Mouse (Mus musculus) kidney, adult 2 months (tissue): ENCODE data around the gene Tubd1. TPM values are rescaled to one million over a fixed set of nuclear protein-coding genes. Genes with fewer than 3 reads are reported as not detected.
A peak's percentile ranks its signal among the peaks of the same experiment; 100 is the strongest.

Experiments used
- DNase-seq: peaks from one replicate; pipeline ENCODE4 v3.0.0; 2021
- H3K27ac ChIP-seq: fragments of 200-500 bp; 2 replicates; pipeline ENCODE4 v1.5.1; 2012; ENCODE audit warnings: low read depth, low read length, control low read depth, inconsistent platforms; ENCODE audit not compliant: insufficient read depth
- H3K27me3 ChIP-seq: fragments of 200-500 bp; replicated peaks from 2 replicates; pipeline ENCODE4 v1.6.1; 2012; ENCODE audit warnings: mild to moderate bottlenecking, moderate library complexity, low read length, inconsistent platforms; ENCODE audit not compliant: control insufficient read depth, insufficient read depth
- H3K36me3 ChIP-seq: fragments of 200-500 bp; 2 replicates; pipeline ENCODE4 v1.6.1; 2012; ENCODE audit warnings: mild to moderate bottlenecking, moderate library complexity, low read length, inconsistent platforms; ENCODE audit not compliant: control insufficient read depth, insufficient read depth
- H3K4me1 ChIP-seq: fragments of 200-500 bp; 2 replicates; pipeline ENCODE4 v1.6.1; 2011; ENCODE audit warnings: low read length; ENCODE audit not compliant: control insufficient read depth, insufficient read depth
- H3K4me3 ChIP-seq: fragments of 200-500 bp; 2 replicates; pipeline ENCODE4 v1.5.1; 2011; ENCODE audit warnings: mild to moderate bottlenecking, low read depth, low read length, control low read depth; ENCODE audit not compliant: insufficient read depth
- CTCF ChIP-seq: fragments of 200-500 bp; conservative IDR thresholded peaks from 2 replicates; pipeline ENCODE4 v1.5.1; 2011; ENCODE audit warnings: low read depth, mild to moderate bottlenecking, control low read depth, low read length, moderate library complexity, mixed read lengths; ENCODE audit not compliant: insufficient read depth, insufficient read length
- POLR2A ChIP-seq: fragments of 200-500 bp; IDR thresholded peaks from one replicate; pipeline ENCODE4 v1.6.1; 2011; ENCODE audit warnings: low read depth, low read length, control low read depth
- WGBS: fragments of 180-500 bp; shearing (Covaris S2); methylation state at CpG from one replicate; pipeline ENCODE4 v1.1.7; 2018; 5-methylcytosine and 5-hydroxymethylcytosine counted together
- polyA plus RNA-seq: library from polyadenylated mRNA; depleted of rRNA; stranded (reverse); fragments of >200 nt; gene quantifications from 2 replicates; pipeline ENCODE4 v1.2.3, GENCODE M21; 2012

The Tubd1 gene
- polyA plus RNA-seq, 1 experiment = 2.8 TPM

DNA sequence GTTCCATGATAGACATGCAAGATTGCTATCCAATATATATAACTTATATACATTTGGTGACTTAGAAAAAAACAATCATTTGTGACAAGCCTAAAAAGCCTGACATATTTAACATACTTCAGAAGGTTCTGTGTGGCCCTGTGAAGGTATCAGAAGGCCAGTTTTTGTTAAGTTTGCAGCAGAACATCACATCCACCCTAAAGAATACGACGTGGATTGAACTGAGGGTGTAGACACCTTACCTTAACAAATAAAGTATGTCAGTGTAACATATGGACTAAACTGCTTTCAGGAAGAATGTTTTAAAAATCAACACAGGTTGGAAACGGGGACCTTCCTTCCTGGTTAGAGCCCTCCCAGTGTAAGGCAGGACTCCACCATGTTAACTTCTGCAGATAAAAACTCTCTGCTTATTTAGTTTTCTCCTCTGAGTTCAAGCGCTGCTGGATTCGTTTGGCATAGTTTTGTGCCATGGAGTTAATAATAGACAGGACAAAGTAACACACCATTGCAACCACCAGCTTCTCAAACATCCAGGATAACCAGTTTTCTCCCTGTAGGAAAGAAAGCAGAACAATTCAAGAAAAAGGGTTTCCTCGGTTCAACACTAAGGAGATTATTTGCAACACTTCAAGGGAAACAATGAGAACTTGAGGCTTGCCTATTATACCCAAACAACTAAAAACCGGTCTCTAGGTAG is 40.3 kb downstream of the Tubd1 start:
- H3K4me1 ChIP-seq = peaks cover 29% of the 10 kb centered on the region
- H3K36me3 ChIP-seq = no peaks in the 10 kb centered on the region
- peak overlapping the region; percentile 65 for H3K4me3 ChIP-seq
- peak overlapping the region; percentile 98 for H3K27ac ChIP-seq
- DNase-seq = peak; percentile 74
- H3K27me3 ChIP-seq = no peaks in the 10 kb centered on the region
- WGBS = 35% methylated on average over 7 of the region's 7 CpGs
- TF ChIP-seq POLR2A = no peak
- TF ChIP-seq CTCF = no peak

DNA sequence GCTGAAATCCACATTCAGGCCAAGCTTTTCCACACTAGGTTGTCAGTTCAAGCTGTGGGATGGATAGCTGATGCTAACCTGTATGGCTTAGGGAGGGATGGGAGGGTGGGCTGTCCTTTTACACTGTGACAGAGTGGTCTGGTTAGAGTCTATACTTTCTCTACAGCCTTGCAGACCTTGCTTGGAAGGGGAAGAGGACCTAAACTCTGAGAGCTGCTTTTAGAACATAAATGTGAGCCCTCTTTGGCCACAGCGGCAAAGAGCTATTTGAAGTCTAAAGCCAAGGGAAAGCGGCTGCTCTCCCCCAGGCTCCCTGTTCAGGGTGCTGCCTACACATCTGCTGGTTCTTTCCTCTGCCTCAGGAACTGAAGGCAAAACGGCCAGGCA is 40.8 kb downstream of the Tubd1 start:
- Histone ChIP-seq H3K27ac (peak overlapping the region; percentile 98), H3K4me3 (peak overlapping the region; percentile 65), H3K27me3 (no peaks in the 10 kb centered on the region), H3K36me3 (no peaks in the 10 kb centered on the region), H3K4me1 (peaks cover 25% of the 10 kb centered on the region)
- TF ChIP-seq POLR2A = no peak
- TF ChIP-seq CTCF = no peak
- WGBS = 10% methylated on average over 3 of the region's 3 CpGs
- DNase-seq = no peak

DNA sequence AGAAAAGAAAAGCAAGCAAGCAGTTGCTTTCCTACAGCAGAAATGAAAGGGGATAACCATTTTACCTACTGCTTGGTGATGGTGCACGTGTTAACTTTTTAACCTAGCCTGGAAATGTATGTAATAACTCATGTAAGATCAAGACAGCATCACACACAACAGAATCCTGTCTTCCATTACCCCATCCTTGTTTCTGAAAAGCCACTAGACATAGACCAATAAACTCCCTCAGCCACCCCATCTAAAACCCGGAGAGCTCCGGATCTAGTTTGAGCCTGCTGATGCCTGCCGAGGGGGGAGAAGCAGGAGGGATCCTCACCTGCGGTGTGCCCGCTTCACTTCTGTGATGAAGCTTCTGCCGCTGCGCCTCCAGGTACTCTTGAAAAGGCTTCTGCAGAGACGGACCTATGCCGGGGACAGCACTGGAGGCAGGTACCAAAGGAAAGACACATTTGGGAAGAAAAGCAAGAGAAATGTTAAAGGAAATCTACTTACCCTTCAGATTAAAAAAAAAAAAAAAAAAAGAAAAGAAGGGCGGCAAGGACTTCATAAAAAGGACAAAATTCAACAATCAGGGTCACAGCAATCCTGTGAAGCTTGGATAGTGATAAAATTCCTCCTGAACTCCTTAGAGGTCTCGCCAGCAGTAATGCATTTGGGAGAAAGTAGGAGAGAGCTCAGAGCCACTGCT is 41.5 kb downstream of the Tubd1 start:
- peak; percentile 59 for DNase-seq
- peak overlapping the region; percentile 71 for H3K4me3 ChIP-seq
- peak overlapping the region; percentile 96 for H3K27ac ChIP-seq
- TF ChIP-seq CTCF = no peak
- TF ChIP-seq POLR2A = no peak
- H3K27me3 ChIP-seq = no peaks in the 10 kb centered on the region
- 6% methylated on average over 12 of the region's 12 CpGs for WGBS
- peaks cover 18% of the 10 kb centered on the region for H3K4me1 ChIP-seq
- H3K36me3 ChIP-seq = no peaks in the 10 kb centered on the region

DNA sequence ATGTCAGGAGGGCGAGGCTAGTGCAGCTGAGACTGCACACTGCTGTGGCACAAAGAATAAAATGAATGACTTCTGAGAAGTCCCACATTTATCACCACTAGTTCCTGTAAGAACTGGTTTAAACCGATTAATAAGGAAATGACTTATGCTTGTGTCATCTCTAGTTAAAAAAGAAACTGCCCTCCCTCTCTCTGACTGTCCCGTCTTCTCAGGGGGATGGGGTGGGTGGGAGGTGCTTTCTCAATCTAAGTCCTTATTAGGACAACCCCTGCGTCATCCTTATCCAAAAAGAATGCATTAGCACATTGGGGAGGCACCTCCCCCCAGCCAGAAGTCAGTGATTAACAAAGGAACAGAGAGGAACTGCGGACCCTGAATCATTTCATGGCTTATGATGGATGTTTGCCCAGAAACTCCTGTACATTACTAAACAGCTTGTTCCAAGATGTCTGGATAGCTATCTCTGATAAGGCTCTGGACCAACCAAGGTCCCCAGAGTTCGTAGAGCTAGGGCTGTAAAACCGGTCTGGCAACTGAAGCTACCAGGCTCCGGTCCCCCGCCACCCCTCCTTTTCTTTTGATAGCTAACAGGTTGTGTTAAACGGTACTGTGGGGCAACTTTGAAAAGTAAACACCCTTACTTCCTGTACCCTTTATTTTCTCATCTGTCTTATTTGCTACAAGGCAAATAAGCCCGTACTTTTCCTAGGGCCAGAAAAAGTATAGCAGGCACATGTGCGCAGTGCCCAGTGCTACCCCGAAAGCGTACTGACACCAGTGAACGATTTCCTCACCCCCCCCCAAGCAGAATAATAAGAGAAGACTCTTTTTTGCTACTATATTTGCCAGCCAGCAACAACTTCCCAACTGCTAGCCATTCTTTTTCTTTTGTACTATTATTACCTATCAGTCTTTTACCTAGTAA is 42.3 kb downstream of the Tubd1 start:
- 1% methylated on average over 15 of the region's 15 CpGs for WGBS

DNA sequence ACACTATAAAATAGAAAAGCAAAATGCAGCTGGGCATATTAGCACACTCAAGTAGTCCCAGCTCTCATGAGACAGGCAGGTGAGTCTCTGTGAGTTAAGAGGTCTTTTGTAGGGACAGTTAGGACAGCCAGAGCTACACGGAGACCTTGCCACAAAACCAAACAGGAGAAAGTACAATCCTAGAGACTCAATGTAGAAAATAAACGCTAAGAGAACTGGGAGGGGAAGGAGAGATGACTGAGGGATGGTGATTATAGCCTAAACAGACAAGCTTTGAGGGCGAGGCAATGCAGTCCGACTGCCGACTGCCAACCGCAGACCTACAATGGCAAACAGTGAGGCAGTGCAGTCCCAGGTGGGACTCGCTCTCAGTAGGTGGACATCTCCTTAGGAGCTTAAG is 43.0 kb downstream of the Tubd1 start:
- no peaks in the 10 kb centered on the region for H3K36me3 ChIP-seq
- TF ChIP-seq POLR2A = no peak
- TF ChIP-seq CTCF = no peak
- H3K27ac ChIP-seq = peak overlapping the region; percentile 93
- no peak for DNase-seq
- peaks cover 9% of the 10 kb centered on the region for H3K4me1 ChIP-seq
- no peaks in the 10 kb centered on the region for H3K27me3 ChIP-seq
- 44% methylated on average over 7 of the region's 7 CpGs for WGBS
- no peak overlapping the region for H3K4me3 ChIP-seq

More for the DNA sequence above, 42.3 kb downstream of the Tubd1 start:
- H3K36me3 ChIP-seq = no peaks in the 10 kb centered on the region
- H3K27me3 ChIP-seq = no peaks in the 10 kb centered on the region
- H3K4me1 ChIP-seq = peaks cover 14% of the 10 kb centered on the region
- H3K4me3 ChIP-seq = peak overlapping the region; percentile 71
- TF ChIP-seq POLR2A (peak; percentile 91), CTCF (no peak)
- DNase-seq = peak; percentile 90
- peak overlapping the region; percentile 96 for H3K27ac ChIP-seq

DNA sequence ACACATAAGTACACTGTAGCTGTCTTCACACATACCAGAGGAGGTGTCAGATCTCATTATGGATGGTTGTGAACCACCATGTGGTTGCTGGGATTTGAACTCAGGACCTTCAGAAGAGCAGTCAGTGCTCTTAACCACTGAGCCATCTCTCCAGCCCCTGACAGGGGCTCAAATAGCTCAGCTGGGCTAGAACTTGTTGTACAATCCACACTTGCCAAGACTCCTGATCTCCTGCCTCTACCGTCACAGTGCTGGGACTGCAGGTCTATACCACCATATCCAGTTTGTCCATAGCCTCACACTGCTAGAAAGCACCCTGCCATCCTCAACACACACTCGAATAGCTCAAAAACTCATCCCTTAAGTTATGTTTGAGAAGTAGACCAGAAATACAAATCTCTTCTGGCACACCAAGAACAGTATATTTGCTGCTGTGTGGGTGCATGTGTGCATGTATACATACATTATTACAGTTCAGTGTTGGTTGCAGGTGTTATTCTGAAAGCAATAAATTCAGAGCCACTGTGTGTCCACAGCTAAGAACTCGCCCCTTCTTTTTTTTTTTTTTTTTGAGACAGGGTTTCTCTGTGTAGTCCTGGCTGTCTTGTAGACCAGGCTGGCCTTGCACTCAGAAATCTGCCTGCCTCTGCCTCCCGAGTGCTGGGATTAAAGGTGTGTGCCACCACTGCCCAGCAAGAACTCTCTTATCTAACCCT is 44.0 kb downstream of the Tubd1 start:
- TF ChIP-seq CTCF (no peak), POLR2A (no peak)
- DNase-seq = no peak
- Histone ChIP-seq H3K27me3 (no peaks in the 10 kb centered on the region), H3K4me1 (peaks cover 13% of the 10 kb centered on the region), H3K27ac (no peak overlapping the region), H3K4me3 (no peak overlapping the region), H3K36me3 (no peaks in the 10 kb centered on the region)
- WGBS = 98% methylated on average over 4 of the region's 4 CpGs
